Mouse (Mus musculus) erythroblast, embryonic 14.5 days (primary cell): ENCODE data around the gene Tex2.

Experiments
- GATA1 ChIP-seq: IDR thresholded peaks from 2 replicates; pipeline ENCODE4 v1.6.1; 2012; ENCODE audit warnings: low read length, inconsistent platforms, mixed read lengths
- TAL1 ChIP-seq: IDR thresholded peaks from 3 replicates; pipeline ENCODE4 v1.6.1; 2012; ENCODE audit warnings: low read length, inconsistent platforms, mixed read lengths

DNA sequence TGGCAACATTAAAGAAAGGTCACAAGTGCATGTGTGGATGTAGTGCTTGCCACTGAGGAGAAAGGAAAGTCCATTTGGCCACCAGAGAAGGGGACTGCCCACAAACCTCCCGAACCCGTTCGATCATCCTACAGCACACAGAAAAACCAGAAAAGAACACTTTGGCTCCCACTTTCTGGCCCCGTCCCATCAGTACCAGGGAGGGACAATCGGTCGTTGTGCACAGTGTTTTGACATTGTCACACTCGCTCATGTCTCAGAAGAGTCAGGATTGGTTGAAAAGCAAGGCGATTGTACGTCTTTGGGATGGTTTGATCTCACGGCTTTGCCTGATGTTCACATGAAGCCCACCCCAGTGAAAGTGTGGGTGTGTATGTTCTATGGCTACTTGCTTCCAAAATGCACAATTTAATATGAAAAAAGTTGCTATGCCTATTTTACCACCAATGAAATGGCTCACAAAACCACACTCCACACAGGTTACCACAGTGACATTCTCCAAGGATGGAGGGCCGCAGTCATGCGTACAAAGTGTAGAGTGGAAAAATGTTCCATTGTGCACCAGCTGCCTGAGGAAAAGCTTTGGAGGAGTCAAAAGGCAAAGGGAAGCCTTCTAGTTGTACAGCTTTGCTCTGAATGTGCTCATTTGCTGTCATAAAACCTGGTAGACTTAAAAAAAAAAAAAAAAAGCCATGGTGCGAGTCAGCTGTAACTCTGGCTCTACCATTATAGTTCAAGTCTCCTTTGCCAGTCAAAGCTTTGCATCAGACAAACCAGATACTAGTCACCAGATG is 110.4 kb downstream of the Tex2 start:
- TF ChIP-seq GATA1 (no peak), TAL1 (no peak)
